Mouse (Mus musculus): ENCODE results near the gene AI661453.
"Not testable (repeated sequence)": the region's sequence is repeated elsewhere in the genome, so short reads cannot be mapped to it uniquely, and the experiment has no call there.

The AI661453 gene

GRCm38 (mm10) chr17:47468063-47468462, 31.6 kb downstream of the AI661453 start:
- no peak for DNase-seq

- no peak for DNase-seq
Observed at GRCm38 (mm10) chr17:47468466-47468865, 32.1 kb downstream of the AI661453 start.

GRCm38 (mm10) chr17:47469642-47470041, 33.2 kb downstream of the AI661453 start:
- DNase-seq: no peak

GRCm38 (mm10) chr17:47470121-47470520, 33.7 kb downstream of the AI661453 start:
- DNase-seq: no peak

DNA sequence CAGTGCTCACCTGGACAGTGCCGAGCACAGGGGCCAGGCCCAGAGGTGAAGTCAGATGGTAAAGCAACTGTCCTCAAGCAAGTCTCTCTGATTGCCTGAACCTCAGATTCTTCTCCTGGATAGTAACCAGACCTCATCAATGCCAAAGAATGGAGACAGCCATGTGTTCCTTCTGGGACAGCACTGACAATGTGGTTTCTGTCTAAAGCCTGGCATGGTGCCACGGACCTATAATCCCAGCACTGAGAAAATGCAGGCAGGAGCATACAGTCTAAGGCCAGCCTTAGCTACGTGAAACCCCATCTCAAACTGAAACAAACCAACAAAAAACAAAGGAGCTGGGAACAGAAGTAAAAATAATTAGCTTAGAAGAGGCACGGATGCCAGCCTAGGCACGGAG, 34.3 kb downstream of the AI661453 start:
- no peak for DNase-seq

GRCm38 (mm10) chr17:47472435-47473350, 36.3 kb downstream of the AI661453 start:
- no peak for DNase-seq

- peak; percentile 58 for DNase-seq
Observed at GRCm38 (mm10) chr17:47473434-47473974, 37.1 kb downstream of the AI661453 start.

DNA sequence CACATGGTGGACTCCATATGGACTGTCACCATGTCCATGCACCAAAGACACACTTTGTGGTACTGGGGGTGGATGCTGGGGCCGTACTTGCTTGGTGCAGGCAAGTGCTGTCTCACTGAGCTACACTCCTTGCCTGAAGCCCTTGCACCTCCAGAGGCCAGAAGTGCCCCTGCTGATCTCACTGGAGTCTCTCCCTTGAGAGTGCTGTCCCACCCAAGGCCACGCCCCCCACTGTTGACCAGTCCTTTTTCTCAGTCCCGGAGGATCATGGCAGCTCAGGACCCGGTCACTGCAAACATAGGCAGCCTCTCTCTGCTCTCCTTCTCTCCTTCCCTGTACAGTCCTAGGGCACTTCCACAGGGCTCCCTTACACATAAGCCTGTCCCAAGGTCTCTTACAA, 37.8 kb downstream of the AI661453 start:
- DNase-seq: no peak

DNA sequence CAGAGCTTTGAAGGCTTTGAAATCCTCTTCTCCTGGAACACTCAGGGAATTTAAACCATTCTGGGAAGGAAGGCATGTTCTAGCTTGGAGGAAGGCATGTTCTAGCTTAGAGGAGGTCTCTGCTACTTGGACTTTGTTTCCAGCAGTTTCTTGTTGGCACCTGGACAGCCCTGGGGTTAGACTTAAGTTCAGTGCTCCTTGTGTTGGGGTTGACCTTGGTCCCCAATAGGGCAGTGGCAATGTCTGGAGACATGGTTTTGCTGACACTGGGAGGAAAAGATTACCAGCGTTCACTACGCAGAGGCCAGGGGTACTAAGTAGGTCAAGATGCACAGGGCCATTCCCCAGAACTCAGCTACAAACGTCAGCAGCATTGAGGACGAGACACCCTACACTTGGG, 38.8 kb downstream of the AI661453 start:
- DNase-seq: no peak

DNA sequence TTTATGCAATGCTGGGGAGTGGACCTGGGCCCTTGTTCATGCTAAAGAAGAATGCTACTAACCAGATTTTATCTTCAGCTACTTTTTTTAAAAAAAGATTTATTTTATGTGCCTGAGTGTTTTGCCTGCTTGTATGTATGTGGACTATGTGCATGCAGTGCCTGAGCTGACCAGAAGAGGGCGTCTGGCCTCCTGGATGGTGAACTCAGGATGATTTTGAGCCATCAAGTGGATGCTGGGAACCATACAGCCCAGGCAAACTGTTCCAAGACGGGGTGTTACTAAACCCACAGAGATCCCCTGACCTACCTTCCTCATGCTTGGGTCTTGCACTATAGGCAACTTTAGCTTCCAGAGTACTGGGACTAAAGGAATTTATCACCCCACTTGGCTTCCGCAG, 39.3 kb downstream of the AI661453 start:
- peak; percentile 31 for DNase-seq

GRCm38 (mm10) chr17:47479887-47480286, 43.5 kb downstream of the AI661453 start:
- DNase-seq: no peak

GRCm38 (mm10) chr17:47482401-47482800, 46.0 kb downstream of the AI661453 start:
- peak; percentile 81 for DNase-seq

- peak; percentile 63 for DNase-seq
Observed at GRCm38 (mm10) chr17:47484241-47484921, 48.0 kb downstream of the AI661453 start.

DNA sequence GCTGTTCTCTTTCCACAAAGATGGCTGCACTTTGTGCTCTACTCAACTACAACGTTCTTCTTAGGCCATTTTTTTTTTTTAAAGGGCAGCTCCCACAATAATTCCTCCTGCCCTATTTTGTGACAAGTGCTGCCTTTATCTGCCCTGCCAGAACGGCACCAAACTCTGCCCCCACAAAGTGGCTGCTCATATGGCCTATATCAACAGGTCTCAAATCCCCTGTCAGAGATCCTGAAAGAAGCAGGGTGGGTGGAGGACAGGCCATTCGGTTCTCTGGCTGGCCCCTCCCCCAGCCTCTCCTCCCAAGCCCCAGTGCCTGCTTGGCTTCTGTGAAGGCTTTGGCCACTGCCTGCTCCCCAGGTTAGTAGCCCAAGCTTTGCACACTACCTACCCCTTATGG, 48.6 kb downstream of the AI661453 start:
- no peak for DNase-seq

DNA sequence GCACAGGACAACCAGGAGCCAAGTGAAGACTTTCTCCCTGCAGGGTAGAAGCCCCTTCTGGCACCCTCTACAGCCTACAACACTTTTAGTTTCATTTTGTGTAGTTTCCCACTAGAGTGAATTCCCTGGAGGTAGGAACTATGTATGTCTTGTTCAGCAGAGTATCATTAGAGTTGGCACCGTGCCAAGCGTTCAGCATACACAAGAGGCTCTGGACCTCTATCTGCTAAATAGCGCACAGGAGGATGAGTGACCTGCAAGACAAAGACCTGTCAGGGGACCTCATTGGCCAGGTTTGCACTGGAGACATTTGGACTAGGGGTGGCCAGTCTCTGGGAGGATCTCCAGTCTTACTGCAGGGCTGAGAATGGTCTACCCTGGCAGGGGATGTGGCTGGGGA, 49.4 kb downstream of the AI661453 start:
- no peak for DNase-seq

DNA sequence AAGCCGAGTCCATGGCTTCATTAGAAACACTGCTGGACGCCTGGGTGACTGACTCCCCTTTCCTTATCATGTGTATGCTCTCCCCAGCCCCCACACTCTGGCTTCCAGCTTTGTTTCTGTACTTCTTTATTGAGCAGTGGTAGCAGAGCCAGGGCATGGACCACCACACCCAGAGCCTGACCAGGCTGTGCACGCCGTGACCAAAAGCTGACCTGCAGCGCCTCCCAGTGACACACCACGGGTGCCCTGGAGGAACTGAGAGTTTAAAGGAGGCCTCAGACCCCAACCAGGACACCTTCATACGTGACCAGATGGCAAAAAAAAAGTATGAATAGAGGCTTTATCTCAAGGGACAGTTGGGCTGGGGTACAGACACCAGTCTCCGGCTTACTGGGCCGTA, 54.4 kb downstream of the AI661453 start:
- DNase-seq: no peak

- DNase-seq: no peak
Observed at GRCm38 (mm10) chr17:47492731-47493130, 56.3 kb downstream of the AI661453 start.

DNA sequence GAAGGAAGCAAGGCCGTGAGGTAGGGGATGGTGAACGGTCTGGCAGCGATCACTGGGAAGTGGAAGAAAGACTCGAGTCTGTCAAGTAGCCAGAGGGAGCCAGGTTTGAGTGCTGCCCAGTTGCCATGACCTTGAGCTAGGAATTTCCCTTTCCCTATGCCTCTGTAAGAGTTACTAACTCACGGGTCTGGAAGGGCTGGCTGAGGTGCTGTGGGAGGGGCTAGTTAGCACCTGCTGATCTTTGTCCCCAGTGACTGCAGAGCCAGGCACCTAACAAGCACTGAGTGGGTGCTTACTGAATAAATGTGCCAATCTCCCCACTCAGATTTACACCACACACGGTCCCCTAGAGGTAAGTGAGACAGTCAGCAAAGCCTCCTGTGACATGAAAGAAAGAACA, 57.2 kb downstream of the AI661453 start:
- DNase-seq: no peak

DNA sequence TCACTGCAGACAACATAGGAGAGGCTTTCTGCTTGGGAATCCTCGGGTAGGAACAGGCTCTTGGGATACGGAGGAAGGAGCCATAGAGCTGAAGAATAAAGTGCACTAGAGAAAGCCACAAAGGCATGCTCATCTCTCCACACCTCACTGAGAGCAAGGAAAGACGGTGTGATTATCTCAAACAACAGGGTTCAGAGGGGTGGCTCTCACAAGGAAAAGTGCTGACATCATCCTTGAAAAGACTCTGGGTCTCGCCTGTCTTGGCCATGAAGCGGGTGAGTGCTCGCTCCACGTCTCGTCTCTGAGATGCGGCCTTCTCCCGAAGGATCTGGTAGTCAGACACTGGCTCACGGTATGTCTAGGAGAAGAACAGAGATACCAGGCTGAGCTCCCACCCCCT, 57.7 kb downstream of the AI661453 start:
- no peak for DNase-seq

DNA sequence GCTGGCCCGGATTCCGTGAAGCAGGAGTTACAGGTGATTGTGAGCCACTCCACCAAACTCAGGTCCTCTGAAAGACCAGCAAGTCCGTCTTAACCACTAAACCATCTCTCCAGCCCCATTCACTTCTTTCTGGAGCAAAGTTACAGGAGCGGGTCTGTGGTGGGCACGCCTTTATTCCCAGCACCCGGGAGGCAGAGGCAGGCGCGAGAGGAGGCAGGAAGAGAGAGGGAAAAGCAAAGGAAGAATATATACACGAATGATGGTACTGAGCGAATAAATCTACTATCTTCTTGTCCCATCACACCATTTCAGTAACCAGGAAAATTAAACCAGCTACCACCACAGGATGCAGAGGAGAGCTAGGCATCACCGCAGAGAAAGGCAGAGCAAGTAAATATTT, 65.1 kb downstream of the AI661453 start:
- no peak for DNase-seq

DNA sequence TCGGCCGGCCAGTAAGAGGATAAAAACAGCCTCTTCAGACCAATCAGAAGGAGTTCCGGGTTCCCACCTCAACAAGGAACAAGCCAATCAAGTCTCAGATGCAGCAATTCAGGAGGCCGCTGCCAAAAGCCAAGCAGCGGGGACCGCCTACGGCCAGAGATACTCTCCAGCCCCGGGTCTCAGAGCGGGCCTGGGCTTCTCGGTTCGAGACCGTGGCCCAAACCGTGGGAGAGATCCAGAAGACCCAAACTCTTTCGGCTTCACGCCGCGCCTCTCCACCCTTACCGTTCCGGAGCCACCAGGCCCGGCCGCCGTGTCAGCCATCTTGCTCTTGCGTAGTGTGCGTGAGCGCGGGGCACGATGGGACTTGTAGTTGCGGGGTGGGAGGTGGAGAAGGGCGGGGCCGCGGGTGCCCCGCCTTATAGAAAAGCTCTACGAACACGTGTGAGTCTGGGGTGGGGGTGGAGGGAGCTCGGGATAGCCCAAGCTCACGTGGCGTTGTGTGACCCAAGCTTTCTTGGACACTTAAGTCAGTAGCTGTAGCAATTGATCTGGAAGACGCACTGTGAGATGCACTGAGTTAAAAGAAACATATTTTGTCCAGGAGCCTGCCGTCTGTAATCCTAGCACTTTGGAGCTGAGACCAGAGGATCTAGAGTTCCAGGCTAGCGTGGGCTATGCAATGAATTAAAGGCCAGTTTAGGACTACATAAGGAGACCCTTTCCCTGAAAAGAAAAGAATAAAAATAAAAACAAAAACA, 65.7 kb downstream of the AI661453 start, which contains the start of gene Taf8:
TSS of gene Taf8 (minus strand) at position 347 of the 761 bp plus-strand sequence.
- DNase-seq: peak; percentile 94

DNA sequence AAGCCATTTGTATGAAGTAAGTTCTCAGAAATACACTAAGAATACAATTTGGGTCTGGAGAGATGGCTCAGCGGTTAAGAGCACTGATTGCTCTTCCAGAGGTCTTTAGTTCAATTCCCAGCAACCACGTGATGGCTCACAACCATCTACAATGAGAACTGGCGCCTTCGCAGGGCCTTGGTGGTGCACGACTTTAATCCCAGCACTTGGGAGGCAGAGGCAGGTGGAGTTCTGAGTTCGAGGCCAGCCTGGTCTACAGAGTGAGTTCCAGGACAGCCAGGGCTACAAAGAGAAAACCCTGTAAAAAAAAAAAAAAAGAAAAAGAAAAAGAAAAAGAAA, 66.3 kb downstream of the AI661453 start:
- not testable (repeated sequence) for DNase-seq

GRCm38 (mm10) chr17:47503689-47504088, 67.3 kb downstream of the AI661453 start:
- no peak for DNase-seq

All from lung, postnatal 10 days (tissue).